Mouse (Mus musculus) bone marrow, adult 2 months (tissue): ENCODE data around the gene Sbpl.

ENCODE experiments used
- CTCF ChIP-seq: fragments of 200-500 bp; IDR thresholded peaks from 2 replicates; pipeline ENCODE4 v1.5.1; 2011; ENCODE audit warnings: low read length, control low read depth; ENCODE audit not compliant: control insufficient read depth, insufficient read depth
- POLR2A ChIP-seq: fragments of 200-500 bp; IDR thresholded peaks from 2 replicates; pipeline ENCODE4 v1.6.1; 2011; ENCODE audit warnings: low read depth, mild to moderate bottlenecking, control low read depth, low read length, borderline replicate concordance; ENCODE audit not compliant: control insufficient read depth

GRCm38 (mm10) chr17:23997901-23998300 lies 42.8 kb upstream of the Sbpl start, which contains the start of gene Prss22:
- TF ChIP-seq CTCF (no peak), POLR2A (no peak)
